Mouse (Mus musculus) 416B (cell line): ENCODE results near the gene Adcy9.
"Not testable (repeated sequence)": the region's sequence is repeated elsewhere in the genome, so short reads cannot be mapped to it uniquely, and the experiment has no call there.

Experiments
- DNase-seq: peaks from one replicate; pipeline ENCODE4 v3.0.0; 2011; ENCODE audit warnings: low read depth

The Adcy9 gene

DNA sequence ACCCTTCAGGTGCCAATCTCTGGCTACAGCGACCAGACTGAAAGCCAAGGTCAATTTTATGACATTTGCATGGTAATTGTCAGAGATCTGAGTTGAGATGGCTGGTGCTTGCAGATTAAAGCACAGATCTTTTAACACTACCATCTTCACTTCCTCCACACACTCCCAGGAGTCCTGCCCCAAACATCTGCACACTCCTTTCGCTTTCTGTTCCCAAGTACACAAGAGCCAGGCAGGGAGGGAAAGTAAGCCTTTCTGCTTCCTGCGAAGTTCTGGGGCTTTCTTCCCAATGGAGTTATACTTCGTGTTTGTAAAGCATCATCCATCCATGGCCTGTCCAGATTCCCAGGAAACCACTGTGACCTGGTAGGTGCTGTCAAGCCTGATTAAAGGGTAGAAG is 38.8 kb downstream of the Adcy9 start:
- peak; percentile 28 for DNase-seq

DNA sequence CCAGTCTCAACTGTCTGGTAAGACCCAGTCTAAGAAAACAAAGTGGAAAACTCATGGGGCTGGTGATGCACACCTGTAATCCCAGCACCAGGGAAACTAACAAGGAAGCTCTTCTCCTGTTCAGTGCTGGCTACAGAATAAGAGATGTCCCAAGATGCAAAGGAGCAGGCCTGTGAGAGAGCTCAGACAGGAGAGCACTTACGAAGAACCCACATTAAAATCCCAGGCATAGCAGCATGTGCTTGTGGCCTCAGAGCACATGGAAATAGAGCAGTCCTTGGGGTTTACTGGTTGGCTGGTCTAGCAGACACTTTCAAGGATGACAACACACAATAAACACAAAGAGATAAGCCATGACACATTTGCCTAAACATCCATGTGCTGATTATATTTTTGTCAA is 41.5 kb downstream of the Adcy9 start:
- DNase-seq: no peak

DNA sequence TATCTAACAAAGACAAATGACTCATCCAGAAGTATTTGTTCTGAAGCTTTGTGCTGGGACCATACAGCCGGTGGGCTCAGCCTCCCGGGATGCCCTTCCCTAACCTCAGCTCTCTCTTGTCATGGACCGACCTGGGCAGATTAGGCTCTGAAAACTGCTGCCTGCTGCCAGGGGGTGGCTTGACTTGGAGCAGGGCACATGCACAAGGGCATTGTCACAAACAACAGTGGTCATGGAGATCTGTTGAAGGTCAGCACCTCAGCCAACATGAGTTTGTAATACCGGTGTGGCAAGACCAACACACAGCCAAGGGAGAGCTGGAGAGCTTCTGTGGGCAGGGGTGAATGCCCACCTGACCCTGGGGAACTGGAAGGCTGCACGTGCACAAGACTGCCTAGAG is 42.7 kb downstream of the Adcy9 start:
- no peak for DNase-seq

DNA sequence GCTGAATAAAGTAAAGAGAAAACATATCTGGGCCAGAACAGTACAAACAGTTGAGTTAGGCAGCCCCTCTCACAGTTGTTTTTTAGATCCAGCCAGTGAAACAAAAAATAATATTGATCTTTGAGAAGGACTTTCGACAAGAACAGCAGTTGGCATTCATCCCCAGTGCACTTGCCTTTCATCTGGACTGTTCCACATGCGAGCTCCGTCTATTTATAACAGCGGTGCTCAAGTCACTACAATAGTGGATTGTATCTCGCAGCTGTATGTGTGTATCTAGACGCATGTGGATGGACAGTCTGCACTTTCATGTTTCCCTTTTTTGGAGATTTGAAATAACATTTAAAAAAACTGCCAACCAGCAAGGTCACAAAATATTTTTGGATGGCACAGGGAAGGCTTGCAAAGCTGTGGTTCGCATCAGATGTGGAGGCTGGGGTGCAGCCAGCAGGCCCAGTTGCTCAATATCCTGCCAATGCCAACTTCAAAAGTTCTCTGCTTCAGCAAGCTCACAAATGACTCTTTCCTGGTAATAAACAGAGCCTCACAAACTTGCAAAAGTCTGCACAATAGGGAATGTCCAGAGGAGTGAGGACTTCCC is 45.4 kb downstream of the Adcy9 start:
- DNase-seq: peak; percentile 80

DNA sequence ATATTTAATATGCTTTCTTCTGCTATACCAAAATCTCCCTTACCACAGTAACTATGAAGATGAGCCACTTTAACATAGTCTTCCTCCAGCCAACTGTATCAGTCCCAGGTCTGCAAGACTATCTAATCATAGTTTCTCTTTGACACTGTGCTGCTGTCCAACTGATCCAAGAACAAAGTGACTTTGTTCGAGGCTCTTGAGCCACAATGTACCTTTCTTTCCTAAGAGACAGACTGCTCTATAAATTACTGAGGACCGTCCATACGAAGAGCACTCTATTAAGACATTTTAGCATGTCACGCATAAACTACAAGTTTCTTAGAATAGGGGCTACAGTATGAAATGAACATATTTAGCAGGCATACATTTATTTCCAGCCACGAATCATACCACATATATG is 46.0 kb downstream of the Adcy9 start:
- no peak for DNase-seq

DNA sequence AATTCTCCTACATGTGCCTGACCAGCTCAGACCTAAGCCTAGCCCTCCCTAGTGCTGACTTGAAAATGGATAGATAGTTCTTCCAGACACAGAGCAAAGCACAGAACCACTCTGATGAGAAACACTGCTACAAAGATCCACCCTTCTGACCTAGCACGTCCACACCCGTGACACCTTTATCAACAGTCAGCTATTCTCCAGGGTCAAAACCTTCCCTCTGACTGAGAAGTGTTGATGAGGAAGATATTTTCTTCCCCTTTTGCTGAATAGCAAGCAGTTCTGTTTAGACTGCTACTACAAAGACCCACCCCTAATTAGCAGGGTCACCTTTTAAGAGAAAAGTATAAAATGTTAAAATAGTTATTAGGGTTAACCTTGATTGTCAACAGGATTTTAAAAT is 49.3 kb downstream of the Adcy9 start:
- DNase-seq: no peak

DNA sequence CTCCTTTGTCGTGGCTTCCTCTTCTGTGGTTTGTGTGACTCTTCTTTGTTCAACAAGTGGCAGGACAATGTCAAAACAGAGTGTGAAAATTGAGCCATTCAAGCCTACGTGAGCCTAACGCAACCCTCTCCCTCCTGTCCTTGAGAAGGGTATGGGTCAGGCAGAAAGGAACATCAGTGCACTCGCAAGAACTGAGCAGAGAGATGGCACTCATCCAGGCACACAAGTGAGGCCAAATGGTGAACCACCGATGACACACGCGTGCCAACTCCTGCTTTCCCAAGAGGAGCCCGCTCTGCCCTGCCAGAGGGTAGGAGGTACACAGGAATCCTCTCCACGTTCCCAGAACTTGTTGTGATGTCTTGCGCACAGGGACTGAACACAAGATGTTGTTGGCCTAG is 50.2 kb downstream of the Adcy9 start:
- DNase-seq: peak; percentile 80

DNA sequence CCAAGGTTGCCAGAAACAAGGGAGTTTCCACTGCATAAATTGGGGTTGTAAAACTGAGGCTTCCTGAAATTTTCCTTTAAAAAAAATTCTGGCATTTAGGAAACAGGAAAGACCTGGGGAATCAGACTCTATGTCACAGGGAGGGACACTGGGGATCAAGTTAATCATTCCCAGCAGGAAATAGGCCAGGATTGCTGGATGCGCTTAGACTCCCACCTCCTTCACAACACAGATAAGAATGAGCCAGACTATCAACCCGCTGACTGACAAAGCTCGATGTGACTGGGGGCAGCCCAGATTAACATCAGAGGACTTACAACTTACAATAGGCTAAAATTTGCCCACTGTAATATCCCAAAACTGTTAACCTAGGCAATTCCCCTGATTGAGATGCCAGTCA is 52.4 kb downstream of the Adcy9 start:
- no peak for DNase-seq

DNA sequence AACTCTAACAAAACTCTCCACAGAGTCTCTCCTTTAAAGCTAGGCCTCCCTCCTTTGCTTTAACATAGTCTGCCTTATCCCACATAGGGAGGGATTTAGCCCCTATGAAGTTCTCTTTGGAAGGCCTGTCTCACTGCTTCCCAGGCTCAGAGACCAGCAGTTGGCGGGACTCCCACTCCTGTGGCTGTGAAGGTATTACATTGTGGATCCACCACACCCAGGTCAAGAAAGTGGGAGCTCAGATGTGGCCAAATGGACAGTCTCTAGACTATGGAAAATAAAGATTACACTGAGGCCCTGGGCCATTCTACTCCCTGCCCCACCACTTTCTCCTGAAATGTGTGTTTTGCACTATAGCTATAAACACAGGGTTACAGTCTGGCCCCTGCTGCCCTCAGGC is 53.0 kb downstream of the Adcy9 start:
- DNase-seq: no peak

DNA sequence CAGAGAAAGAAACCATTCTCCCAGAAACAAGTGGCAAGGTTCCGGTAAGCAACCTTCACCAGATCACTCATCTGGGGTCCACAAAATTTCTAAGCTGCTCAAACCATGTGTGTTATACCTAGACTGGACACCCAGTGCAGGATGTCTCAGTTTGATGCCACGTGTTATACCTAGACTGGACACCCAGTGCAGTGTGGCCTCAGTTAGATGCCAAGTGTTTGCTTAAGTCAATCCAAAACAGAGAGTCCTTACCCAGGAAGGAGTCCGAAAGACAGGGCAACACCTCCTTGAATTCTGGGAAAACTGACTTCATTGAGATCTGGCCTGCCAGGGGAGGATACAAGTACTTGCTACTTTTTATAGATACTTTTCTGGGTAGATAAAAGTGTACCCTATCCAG is 53.6 kb downstream of the Adcy9 start:
- no peak for DNase-seq

DNA sequence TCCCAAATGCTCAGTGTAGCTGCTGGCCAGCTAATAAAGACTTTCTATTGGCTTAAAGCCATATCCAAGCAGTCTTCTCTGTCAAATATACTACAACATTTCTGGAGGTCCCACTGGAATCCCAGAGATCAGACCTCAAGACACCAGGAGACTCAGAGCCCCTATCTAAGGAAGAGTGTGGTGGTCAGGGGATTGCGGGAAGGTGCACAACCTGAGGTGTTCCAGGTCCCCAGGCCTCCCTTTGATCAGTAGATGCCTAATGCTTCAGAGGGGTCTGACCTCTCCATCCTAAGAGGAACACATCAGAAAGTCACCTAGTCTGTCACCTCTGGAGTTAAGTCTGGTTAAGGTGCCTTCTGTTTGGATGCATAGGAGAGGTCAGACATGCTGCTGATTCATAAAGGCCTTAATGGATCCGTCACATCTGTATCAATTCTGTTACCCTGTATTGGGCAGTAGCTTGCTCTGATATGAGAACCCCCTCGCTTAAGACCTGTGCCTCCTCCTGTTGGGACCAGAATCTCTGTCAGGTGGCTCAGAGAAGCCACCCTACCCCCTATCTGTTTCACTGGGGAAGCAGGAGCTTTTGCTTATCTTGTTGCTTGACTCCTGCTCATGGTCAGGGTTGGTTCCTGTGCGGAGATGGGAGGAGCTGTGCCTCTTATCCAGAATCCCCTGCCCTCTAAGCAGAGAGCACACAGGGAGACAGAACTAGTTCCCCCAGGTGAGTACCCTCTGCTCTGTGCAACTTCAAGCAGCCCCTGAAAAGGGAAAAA is 56.8 kb downstream of the Adcy9 start:
- DNase-seq: no peak

DNA sequence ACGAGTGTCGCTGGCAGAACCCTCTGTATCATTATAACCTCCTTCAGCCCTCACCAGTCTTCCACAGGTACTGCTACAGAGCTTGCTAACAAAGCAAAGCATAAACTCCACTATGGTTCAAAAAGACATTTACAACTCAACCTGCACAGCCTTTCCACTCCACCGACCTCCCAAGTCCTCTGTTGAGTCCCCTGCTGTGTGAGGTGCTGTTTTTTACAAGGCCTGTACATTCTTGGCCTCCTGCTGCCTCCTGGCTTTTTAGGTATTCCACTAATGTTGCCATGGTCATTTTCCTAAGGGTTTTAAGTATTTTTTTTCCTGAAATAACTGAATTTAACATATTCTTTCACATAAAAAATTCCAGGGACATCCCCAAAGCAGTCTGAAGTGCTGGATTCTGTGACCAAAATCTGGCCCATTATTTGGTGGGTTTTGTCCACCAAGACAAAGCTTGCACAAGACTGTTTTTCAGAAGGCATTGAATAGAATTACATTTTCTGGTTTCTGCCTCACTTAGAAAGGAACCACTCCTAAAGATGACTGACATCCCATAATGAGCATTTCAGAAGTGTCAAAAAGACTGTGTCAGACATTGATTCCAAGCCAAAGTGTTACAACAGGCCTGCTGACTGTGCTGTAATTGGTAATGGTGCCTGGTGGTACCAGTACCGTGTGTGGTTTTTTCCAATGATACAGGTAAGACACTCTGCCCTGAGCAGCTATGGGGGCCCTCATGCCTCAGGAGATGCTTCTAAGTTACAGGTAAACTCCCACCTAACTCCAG is 64.8 kb downstream of the Adcy9 start:
- no peak for DNase-seq

DNA sequence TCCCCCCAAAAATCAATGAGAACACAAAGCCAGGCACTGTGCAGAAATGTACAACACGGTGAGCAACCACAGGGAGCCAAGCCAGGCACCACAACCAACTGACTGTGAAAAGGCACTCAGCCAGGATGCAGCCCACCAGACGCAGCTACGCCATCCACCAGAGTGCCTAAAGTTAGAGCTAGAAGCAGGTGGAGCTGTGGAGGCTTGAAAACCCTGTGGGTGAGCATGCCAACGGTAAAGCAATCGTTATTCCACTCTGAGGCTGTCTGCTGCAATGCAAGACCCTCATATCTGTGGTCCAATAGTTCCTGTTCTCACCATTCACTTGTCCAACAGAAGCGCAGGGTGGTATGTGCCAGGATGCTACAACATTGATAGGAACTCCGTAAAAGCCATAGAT is 77.7 kb downstream of the Adcy9 start:
- no peak for DNase-seq

DNA sequence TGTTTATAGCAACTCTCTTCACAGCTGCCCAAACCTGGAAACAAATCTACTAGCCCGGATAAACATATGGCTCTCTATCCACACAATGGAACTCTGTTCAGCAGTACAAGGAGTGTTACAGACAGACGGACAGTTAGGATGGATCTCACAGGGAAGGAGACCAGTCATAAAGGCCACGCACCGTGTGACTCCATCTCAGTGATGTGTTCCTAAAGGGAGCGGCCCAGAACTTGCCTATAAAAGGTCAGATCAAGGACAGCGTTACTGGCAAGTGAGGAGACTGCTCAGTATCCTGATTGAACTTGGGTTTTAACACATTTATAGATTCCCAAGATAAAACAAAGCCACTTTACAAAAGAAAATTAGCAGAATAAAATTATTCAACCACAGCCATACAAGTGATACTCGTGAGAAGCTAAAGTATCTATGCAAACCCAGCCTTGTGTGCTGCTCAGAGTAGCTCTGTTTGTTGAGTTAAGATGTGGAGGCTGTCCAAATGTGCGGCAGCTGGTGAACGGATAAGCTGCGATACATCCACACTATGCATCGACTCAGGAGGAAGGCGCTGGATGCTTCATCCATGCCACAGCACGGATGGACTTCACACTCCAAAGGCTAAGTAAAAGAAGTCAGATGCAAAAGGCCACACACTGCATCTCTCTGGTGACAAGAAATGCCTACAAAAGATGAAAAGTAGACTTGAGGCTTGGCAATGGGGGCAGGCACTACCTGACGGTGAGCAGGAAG is 78.8 kb downstream of the Adcy9 start:
- no peak for DNase-seq

DNA sequence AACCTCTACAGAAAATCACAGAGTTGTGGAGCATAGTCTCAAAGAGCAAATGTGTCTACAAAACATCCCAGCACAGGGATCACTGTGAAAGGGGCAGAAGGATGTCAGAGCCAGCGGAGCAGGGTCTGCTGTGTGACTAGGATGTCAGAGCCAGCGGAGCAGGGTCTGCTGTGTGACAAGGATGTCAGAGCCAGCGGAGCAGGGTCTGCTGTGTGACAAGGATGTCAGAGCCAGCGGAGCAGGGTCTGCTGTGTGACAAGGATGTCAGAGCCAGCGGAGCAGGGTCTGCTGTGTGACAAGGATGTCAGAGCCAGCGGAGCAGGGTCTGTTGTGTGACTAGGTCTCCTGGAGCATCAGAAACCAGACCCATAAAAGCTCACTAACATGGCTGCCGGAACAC is 81.1 kb downstream of the Adcy9 start:
- not testable (repeated sequence) for DNase-seq

DNA sequence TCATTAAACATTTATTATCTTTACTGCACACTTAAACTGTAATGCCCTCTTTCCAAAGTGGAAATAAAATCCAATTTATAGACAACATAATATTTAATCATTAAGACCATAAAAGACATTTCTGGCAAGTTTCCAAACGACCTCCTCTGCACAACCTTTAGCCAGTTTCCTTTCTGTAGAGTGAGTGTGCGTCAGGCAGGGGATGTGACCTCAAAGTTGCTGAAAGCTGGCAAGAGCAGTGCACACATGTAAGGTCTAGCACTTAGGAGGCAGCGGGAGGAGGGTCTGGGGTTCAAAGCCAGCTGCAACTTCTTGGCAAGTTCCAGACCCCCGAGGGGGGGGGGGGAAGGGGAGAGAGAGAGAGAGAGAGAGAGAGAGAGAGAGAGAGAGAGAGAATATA is 83.0 kb downstream of the Adcy9 start:
- DNase-seq: no peak

DNA sequence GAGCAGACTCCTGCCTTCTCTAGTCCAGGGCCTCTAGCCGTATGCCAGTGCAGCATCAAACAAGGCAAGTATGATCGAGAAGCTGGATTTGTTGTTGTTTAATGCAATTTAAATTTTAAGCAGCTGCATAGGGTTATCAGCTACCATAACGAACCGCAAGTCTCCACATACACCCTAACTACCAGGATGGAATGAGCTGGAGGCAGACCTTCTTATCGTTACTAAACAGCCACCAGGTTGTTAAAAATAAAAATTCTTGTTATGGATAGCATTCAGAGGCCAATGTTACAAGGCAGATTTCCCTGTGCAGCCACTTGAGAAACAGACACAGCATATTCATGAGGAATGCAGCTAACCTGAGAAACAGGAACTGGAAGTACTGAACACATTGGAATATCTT is 86.5 kb downstream of the Adcy9 start:
- DNase-seq: no peak

DNA sequence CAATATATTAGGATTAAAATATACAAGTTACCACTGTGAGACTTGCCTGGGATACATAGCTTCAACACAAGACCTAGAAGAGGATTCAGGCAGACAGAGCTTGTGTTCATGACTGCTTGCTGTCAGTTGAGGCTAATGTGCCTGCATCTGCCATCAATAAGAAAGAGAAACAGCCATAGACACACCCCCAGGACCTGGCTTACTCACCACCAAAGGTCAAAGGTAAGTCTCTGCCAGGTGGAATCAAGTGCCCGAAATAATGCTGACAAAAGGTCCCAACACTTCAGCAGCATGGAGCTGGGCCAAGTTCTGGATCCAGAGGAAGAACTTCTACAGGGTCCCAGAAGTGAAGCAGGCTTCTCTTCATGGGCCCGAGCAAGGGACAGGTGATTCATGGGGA is 86.9 kb downstream of the Adcy9 start:
- no peak for DNase-seq

DNA sequence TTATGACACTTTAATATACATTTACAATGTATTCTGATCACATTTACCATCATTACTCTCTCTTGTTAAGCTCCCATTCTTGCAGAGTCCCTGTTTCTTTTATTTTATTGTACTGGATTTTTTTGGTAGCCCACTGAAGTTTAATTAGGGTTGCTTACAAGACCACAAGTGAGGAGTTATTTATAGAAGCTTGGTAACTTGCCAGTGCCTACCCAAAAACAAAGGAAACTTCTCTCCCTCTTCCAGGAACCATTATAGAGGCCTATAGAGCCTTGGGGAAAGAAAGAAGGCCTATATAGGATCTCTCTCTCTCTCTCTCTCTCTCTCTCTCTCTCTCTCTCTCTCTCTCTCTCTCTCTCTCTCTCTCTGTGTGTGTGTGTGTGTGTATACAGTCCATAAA is 93.2 kb downstream of the Adcy9 start:
- no peak for DNase-seq

DNA sequence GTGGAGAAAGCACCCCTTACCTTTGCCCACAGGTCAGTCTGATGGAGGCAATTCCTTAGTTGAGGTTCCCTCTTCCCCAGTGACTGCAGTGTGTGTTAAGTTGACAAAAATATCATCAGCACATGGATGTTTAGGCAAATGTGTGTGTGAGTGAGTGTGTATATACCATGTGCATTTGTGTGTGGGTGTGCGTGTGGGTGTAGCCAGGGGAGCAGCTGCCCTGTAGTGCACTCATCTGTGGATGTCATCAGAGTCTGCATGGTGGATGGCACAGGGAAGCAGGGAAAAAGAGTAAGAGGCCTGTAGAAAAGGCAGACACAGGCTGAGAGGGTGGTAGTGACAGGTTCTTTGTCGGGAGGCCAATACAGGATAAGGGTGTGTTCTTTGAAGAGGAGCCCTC is 94.5 kb downstream of the Adcy9 start:
- no peak for DNase-seq

DNA sequence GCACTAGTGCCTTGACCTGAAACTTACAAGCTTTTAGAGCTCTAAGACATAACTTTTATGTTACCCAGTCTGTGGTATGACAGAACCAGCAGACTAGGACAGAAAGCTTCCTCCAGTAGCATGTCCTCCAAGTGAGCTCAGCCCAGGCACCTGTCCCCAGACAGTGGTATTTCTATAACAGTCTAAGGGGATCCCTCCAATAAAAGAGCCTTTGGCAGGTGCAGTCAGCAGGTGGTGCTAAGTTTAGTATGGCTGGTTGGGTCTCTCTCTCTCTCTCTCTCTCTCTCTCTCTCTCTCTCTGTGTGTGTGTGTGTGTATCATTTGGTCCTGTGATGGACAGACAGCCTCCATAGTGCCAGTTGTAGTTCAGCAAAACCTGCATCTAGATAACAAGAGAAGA is 95.3 kb downstream of the Adcy9 start:
- DNase-seq: no peak

DNA sequence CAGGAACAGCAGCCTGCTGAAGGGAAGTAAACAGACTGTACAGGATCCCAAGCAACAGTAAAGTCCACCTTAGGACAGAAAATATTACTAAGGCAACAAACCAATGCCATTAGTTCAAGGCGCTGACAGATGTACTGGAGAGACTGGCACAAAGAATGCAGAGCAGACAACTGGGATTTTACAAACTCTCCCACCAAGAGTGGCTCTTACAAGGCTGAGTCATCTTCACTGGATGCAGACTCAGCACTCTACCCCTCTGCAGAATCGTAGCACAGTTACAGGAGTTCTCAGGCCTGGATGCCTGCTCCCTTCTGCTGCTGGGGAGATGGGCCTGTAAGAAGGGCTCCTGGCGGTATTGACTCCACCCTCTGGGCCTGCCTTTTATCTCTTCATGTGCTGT is 99.4 kb downstream of the Adcy9 start:
- no peak for DNase-seq
